19 mouse cellular contexts compared by ENCODE assay signal in the genomic region with DNA sequence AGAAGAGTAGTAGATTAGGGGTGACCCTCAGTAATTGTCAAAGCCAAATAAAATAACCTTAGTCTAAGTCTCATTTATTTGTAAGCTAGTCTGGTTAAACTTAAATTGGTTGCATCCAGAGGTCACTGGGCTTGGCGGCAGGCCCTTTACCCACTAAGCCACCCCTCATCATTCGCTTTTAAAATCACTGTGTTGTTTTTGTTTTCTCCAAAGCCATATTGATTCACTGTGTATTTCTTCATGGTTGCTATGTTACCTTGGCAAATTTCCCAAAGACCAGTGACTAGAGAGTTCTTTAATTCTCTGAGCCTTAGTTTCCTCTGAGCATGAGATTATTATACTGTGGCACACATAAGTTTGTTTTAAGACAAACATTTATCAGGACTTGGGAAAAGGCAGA. TPM values are rescaled to one million over a fixed set of nuclear protein-coding genes. Genes with fewer than 3 reads are reported as not detected.
DNase-seq lines count a peak whose midpoint lies in the region; ATAC-seq and TF ChIP-seq lines count a peak whose summit lies in the region.
"Had no signal": no experiment of that assay in that cellular context is flagged by ENCODE, and none has a peak within 500 bp of the region (broad histone marks: within the 10 kb centered on the region; RNA-seq: fewer than 3 reads in every experiment).

No protein-coding gene starts in this region.

- no peak overlapping the region for H3K4me3 ChIP-seq in forebrain, embryonic 16.5 days (replicated peaks; ENCODE audit: low read length)
- H3K4me3 ChIP-seq in forebrain, embryonic 15.5 days = no peak overlapping the region
- H3K4me3 ChIP-seq in kidney, embryonic 14.5 days (ENCODE audit: low read length) = no peak overlapping the region
- no peak overlapping the region for H3K4me3 ChIP-seq in midbrain, postnatal 0 days (ENCODE audit: low read depth, low read length)
- H3K4me3 ChIP-seq in midbrain, embryonic 16.5 days (ENCODE audit: low read depth, low read length) = no peak overlapping the region
- H3K4me3 ChIP-seq: embryonic facial prominence, embryonic 12.5 days; forebrain, embryonic 10.5 days; gastrocnemius, adult 2 months; limb, embryonic 10.5 days; midbrain, embryonic 10.5 days; neural tube, embryonic 12.5 days had no signal

- ATAC-seq in forebrain, embryonic 16.5 days = peak; percentile 43; the same call in 1 of the 2 replicates
- no peak for ATAC-seq in forebrain, embryonic 15.5 days (replicated peaks)
- no peak for ATAC-seq in kidney, embryonic 14.5 days (ENCODE audit: low FRiP score, low TSS enrichment)
- no peak for ATAC-seq in midbrain, postnatal 0 days (ENCODE audit: low FRiP score)
- no peak for ATAC-seq in midbrain, embryonic 16.5 days
- ATAC-seq in megakaryocyte-erythroid progenitor cell, adult 5-6 weeks (replicated peaks; ENCODE audit: low FRiP score, low TSS enrichment, poor library complexity, severe bottlenecking) = no peak

- no peak overlapping the region for H3K9ac ChIP-seq in forebrain, embryonic 16.5 days (replicated peaks; ENCODE audit: low read depth, low read length)
- no peak overlapping the region for H3K9ac ChIP-seq in forebrain, embryonic 15.5 days (replicated peaks)
- H3K9ac ChIP-seq in kidney, embryonic 14.5 days (ENCODE audit: low read depth, low read length) = no peak overlapping the region
- no peak overlapping the region for H3K9ac ChIP-seq in midbrain, postnatal 0 days (replicated peaks; ENCODE audit: low read length, poor library complexity, severe bottlenecking)
- no peak overlapping the region for H3K9ac ChIP-seq in midbrain, embryonic 16.5 days (ENCODE audit: low read depth, low read length)
- H3K9ac ChIP-seq: embryonic facial prominence, embryonic 12.5 days; liver, embryonic 14.5 days; neural tube, embryonic 12.5 days had no signal

- no peaks in the 10 kb centered on the region for H3K27me3 ChIP-seq in forebrain, embryonic 16.5 days (replicated peaks; ENCODE audit: control insufficient read depth, insufficient read depth, low read length)
- no peaks in the 10 kb centered on the region for H3K27me3 ChIP-seq in forebrain, embryonic 15.5 days
- H3K27me3 ChIP-seq in kidney, embryonic 14.5 days (ENCODE audit: control insufficient read depth, insufficient read depth, low read length) = no peaks in the 10 kb centered on the region
- H3K27me3 ChIP-seq in midbrain, postnatal 0 days (ENCODE audit: insufficient read depth, low read length) = no peaks in the 10 kb centered on the region
- H3K27me3 ChIP-seq in midbrain, embryonic 16.5 days (ENCODE audit: control insufficient read depth, insufficient read depth, low read depth, low read length) = no peaks in the 10 kb centered on the region
- H3K27me3 ChIP-seq: embryonic facial prominence, embryonic 12.5 days; neural tube, embryonic 12.5 days had no signal

- peaks cover 5% of the 10 kb centered on the region for H3K4me1 ChIP-seq in forebrain, embryonic 16.5 days (replicated peaks; ENCODE audit: control insufficient read depth, insufficient read depth, low read length)
- H3K4me1 ChIP-seq in forebrain, embryonic 15.5 days = peaks cover 19% of the 10 kb centered on the region
- peaks cover 7% of the 10 kb centered on the region for H3K4me1 ChIP-seq in kidney, embryonic 14.5 days (ENCODE audit: control insufficient read depth, insufficient read depth, low read length)
- no peaks in the 10 kb centered on the region for H3K4me1 ChIP-seq in midbrain, postnatal 0 days (ENCODE audit: insufficient read depth, low read length)
- peaks cover 9% of the 10 kb centered on the region for H3K4me1 ChIP-seq in midbrain, embryonic 16.5 days (ENCODE audit: control insufficient read depth, insufficient read depth, low read length)
- H3K4me1 ChIP-seq: neural tube, embryonic 12.5 days had no signal

- H3K4me2 ChIP-seq in forebrain, embryonic 16.5 days (ENCODE audit: low read length) = no peak overlapping the region
- H3K4me2 ChIP-seq in forebrain, embryonic 15.5 days (replicated peaks) = no peak overlapping the region
- no peak overlapping the region for H3K4me2 ChIP-seq in kidney, embryonic 14.5 days (replicated peaks; ENCODE audit: low read depth, low read length)
- no peak overlapping the region for H3K4me2 ChIP-seq in midbrain, postnatal 0 days (ENCODE audit: low read depth, low read length, poor library complexity, severe bottlenecking)
- H3K4me2 ChIP-seq in midbrain, embryonic 16.5 days (ENCODE audit: low read length) = no peak overlapping the region
- H3K4me2 ChIP-seq: embryonic facial prominence, embryonic 12.5 days; neural tube, embryonic 12.5 days had no signal

- H3K27ac ChIP-seq in forebrain, embryonic 16.5 days (ENCODE audit: low read length) = no peak overlapping the region
- no peak overlapping the region for H3K27ac ChIP-seq in forebrain, embryonic 15.5 days (replicated peaks)
- no peak overlapping the region for H3K27ac ChIP-seq in kidney, embryonic 14.5 days (ENCODE audit: low read depth, low read length)
- H3K27ac ChIP-seq in midbrain, postnatal 0 days (ENCODE audit: low read depth, low read length) = no peak overlapping the region
- H3K27ac ChIP-seq in midbrain, embryonic 16.5 days (ENCODE audit: low read length) = no peak overlapping the region
- H3K27ac ChIP-seq: embryonic facial prominence, embryonic 12.5 days; forebrain, embryonic 10.5 days; limb, embryonic 10.5 days; liver, embryonic 14.5 days; midbrain, embryonic 10.5 days; neural tube, embryonic 12.5 days had no signal

- no peaks in the 10 kb centered on the region for H3K36me3 ChIP-seq in forebrain, embryonic 16.5 days (ENCODE audit: control insufficient read depth, insufficient read depth)
- H3K36me3 ChIP-seq in forebrain, embryonic 15.5 days = no peaks in the 10 kb centered on the region
- H3K36me3 ChIP-seq in kidney, embryonic 14.5 days (ENCODE audit: control insufficient read depth, insufficient read depth, low read length) = no peaks in the 10 kb centered on the region
- no peaks in the 10 kb centered on the region for H3K36me3 ChIP-seq in midbrain, postnatal 0 days (ENCODE audit: insufficient read depth, low read length)
- H3K36me3 ChIP-seq in midbrain, embryonic 16.5 days (ENCODE audit: control insufficient read depth, insufficient read depth, low read length) = no peaks in the 10 kb centered on the region
- H3K36me3 ChIP-seq: embryonic facial prominence, embryonic 12.5 days; forebrain, embryonic 10.5 days; limb, embryonic 10.5 days; midbrain, embryonic 10.5 days; neural tube, embryonic 12.5 days had no signal

- DNase-seq in kidney, adult 9 months = peak; percentile 70
- peak; percentile 85 for DNase-seq in midbrain, postnatal 0 days (ENCODE audit: low spot score)
- no peak for DNase-seq in urinary bladder, postnatal 4 days (ENCODE audit: low spot score in 2 of 2)
- DNase-seq: cerebellum, adult 11 months; cerebellum, postnatal 36 days; gastrocnemius, adult 2 months; spleen, adult 18-20 months; thymus, postnatal 14 days had no signal

- WGBS in forebrain, embryonic 16.5 days = 32% methylated on average over 2 of the region's 2 CpGs
- 33% methylated on average over 2 of the region's 2 CpGs for WGBS in forebrain, embryonic 15.5 days
- 81% methylated on average over 2 of the region's 2 CpGs for WGBS in kidney, embryonic 14.5 days
- 70% methylated on average over 2 of the region's 2 CpGs for WGBS in midbrain, postnatal 0 days
- 66% methylated on average over 2 of the region's 2 CpGs for WGBS in midbrain, embryonic 16.5 days

- TF ChIP-seq CTCF in midbrain, postnatal 0 days (IDR thresholded peaks at IDR 0.05) = no peak

- H3K9me3 ChIP-seq in forebrain, embryonic 16.5 days (ENCODE audit: control insufficient read depth, low read length) = no peaks in the 10 kb centered on the region
- no peaks in the 10 kb centered on the region for H3K9me3 ChIP-seq in forebrain, embryonic 15.5 days
- H3K9me3 ChIP-seq in kidney, embryonic 14.5 days (ENCODE audit: control insufficient read depth, low read length) = no peaks in the 10 kb centered on the region
- H3K9me3 ChIP-seq in midbrain, postnatal 0 days (ENCODE audit: low read length) = no peaks in the 10 kb centered on the region
- H3K9me3 ChIP-seq in midbrain, embryonic 16.5 days (replicated peaks; ENCODE audit: control insufficient read depth, low read length, poor library complexity, severe bottlenecking) = no peaks in the 10 kb centered on the region
- H3K9me3 ChIP-seq: embryonic facial prominence, embryonic 12.5 days; limb, embryonic 10.5 days; midbrain, embryonic 10.5 days; neural tube, embryonic 12.5 days had no signal

RNA-seq across cellular contexts. Expression of gene Krr1, which starts 37.3 kb away (rescaled TPM):
- polyA plus RNA-seq in forebrain, embryonic 16.5 days (2015; fragmentation: Nextera tagmentation; extraction: Ambion mirVana) = 51.1 and 56.2 TPM in 2 replicates
- 47.8 and 51.1 TPM in 2 replicates for polyA plus RNA-seq in forebrain, embryonic 15.5 days (2015; fragmentation: Nextera tagmentation; extraction: Ambion mirVana)
- polyA plus RNA-seq in kidney, embryonic 14.5 days (2014; fragmentation: Nextera tagmentation; extraction: Ambion mirVana) = 51.7 and 64.1 TPM in 2 replicates
- 26.2 and 27.5 TPM in 2 replicates for total RNA-seq in midbrain, postnatal 0 days (2014; rRNA removed)
- polyA plus RNA-seq in midbrain, postnatal 0 days (2015; fragmentation: Nextera tagmentation; extraction: Ambion mirVana) = 27.5 and 27.9 TPM in 2 replicates
- 40.4 and 43.8 TPM in 2 replicates for polyA plus RNA-seq in midbrain, embryonic 16.5 days (2015; fragmentation: Nextera tagmentation; extraction: Ambion mirVana)
- total RNA-seq in megakaryocyte-erythroid progenitor cell, adult 5-6 weeks (2014; fragmentation: Nextera tagmentation) = 46.6 and 62.5 TPM in 2 replicates
- total RNA-seq in megakaryocyte-erythroid progenitor cell, adult 5-6 weeks (2017) = 66.1 and 67.9 TPM in 2 replicates

Comparison
In these comparisons a context has a peak if more than half of its experiments do, and no peak if none do; other contexts are left out.
1. DNase-seq: peak in kidney, adult 9 months (single experiment) and midbrain, postnatal 0 days (single experiment); none in urinary bladder, postnatal 4 days (0 of 2).